Mouse (Mus musculus) ES-Bruce4 (cell line): Measurements from ENCODE around the gene Gulp1.

Experiments
- CTCF ChIP-seq: IDR thresholded peaks from one replicate; pipeline ENCODE4 v1.8.1; 2011; ENCODE audit warnings: low read depth, low read length
- POLR2A ChIP-seq: IDR thresholded peaks from one replicate; pipeline ENCODE4 v1.8.1; 2011; ENCODE audit warnings: low read length; ENCODE audit not compliant: insufficient read depth

DNA sequence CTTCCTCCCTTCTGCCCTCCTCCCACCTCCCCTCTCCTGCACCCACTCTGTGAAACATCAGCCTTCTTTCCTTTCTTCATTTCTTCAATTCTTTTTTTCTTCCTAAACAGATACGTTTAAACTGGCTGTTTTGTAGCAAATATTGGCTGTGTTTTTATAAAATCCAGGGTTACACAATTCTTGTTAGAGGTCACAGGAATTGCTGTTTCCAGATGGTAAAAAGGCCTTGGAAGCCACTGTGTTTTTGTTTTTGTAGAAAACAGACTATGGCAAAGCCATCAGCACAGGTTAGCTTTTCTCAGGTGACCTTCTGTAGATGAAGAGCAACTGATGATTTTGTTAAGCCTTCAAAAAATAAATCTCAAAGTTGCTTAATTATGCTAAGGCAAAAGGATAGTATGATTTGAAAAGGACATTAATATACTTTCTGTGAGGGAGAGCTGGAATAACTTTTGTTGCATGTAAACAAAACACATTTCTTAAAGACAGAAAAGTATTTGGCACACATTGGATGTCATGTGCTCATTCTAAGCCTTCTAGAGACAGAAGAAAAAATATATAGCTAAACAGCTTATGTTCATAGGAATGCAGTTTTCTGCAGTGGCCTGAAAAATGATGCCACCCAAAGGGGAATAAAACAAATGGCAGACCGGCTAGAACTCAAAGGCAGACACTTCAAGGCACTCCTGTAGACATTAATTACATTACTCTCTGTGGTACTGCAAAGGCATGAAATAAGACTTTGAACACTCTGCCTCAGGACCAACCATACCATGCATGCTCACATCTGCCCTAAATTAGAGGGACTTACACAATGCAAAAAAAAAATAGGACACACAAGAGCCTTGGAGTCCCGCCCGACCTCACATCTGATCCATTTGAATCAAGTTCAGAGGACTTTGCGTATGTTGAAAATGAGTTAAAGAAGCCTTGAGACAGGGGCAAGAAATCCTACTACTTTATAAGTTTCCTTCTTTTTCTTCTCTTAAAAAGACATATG lies 199.7 kb downstream of the Gulp1 start:
- no peak for TF ChIP-seq CTCF
- no peak for TF ChIP-seq POLR2A
